Mouse (Mus musculus): Measurements from ENCODE around the gene Gm20721. TPM values are rescaled to one million over a fixed set of nuclear protein-coding genes. Genes with fewer than 3 reads are reported as not detected.
"Not testable (repeated sequence)": the region's sequence is repeated elsewhere in the genome, so short reads cannot be mapped to it uniquely, and the experiment has no call there.

Gene Gm20721
- polyA plus RNA-seq (2012; rRNA removed) = not detected in 2 replicates

- H3K4me3 ChIP-seq (replicated peaks; ENCODE audit: extremely low read depth, low read depth, low read length) = no peak within 1 kb of the TSS
- TF ChIP-seq POLR2A (IDR thresholded peaks at IDR 0.05; ENCODE audit: borderline replicate concordance, extremely low read depth, low read depth, low read length) (no peak), CTCF (IDR thresholded peaks at IDR 0.05; ENCODE audit: insufficient read depth, low read length) (no peak)
- DNase-seq = no peak
- 91% methylated on average over 5 of the region's 5 CpGs for WGBS
- peaks cover 22% of the 10 kb centered on the region for H3K4me1 ChIP-seq (ENCODE audit: control insufficient read depth, insufficient read depth, low read length)
Measured at GRCm38 (mm10) chr2:174346612-174346998, at the start of gene Gm20721. Gene Gm20721 (minus strand): TSS chr2:174346712.

DNA sequence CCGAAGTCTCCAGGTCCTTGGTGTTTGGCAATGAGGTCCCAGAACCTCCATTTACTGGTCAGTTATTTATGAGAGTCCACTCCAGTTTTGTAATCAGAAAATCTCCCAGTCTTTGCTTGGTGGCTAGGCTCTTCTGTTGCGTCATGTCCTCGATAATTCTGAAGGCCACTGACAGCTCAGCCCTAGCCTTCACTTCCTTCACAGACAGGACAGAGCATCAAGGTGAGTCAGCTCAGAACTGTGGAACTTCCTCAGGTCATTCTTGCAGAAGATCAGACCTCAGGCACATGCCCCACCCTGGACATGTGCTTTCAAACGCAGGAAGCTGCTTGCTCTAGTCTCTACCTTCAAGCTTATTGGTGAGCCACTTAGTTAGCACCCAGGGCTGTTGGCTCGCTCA lies 46.9 kb upstream of the Gm20721 start:
- Histone ChIP-seq H3K4me1 (ENCODE audit: control insufficient read depth, insufficient read depth, low read length) (no peaks in the 10 kb centered on the region), H3K4me3 (replicated peaks; ENCODE audit: extremely low read depth, low read depth, low read length) (no peak overlapping the region)
- no peak for DNase-seq
- WGBS = 67% methylated on average over 5 of the region's 5 CpGs
- no peak for TF ChIP-seq CTCF (IDR thresholded peaks at IDR 0.05; ENCODE audit: insufficient read depth, low read length)
- TF ChIP-seq POLR2A (IDR thresholded peaks at IDR 0.05; ENCODE audit: borderline replicate concordance, extremely low read depth, low read depth, low read length) = no peak

DNA sequence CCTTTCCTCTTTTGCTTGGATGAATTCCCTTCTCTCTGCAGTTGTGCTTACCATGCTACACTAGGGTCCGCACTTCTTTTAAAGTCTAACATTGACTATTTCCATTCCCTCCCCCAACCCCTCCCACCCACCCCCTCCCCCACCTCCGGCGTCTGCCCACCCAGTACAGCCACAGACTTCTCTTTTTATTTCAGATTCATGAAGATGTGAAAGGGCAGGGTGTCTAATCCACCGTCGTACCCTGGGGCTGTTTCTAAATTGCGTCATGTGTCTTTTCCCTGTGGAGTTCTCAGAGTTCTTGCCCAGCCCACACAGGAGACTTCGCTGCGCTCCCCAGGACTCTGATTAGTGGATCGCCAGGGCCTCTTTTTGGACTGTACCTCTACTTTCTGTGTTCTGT lies 46.0 kb upstream of the Gm20721 start:
- no peak for DNase-seq
- 78% methylated on average over 9 of the region's 9 CpGs for WGBS
- TF ChIP-seq CTCF (IDR thresholded peaks at IDR 0.05; ENCODE audit: insufficient read depth, low read length) (no peak), POLR2A (IDR thresholded peaks at IDR 0.05; ENCODE audit: borderline replicate concordance, extremely low read depth, low read depth, low read length) (no peak)
- Histone ChIP-seq H3K4me3 (replicated peaks; ENCODE audit: extremely low read depth, low read depth, low read length) (no peak overlapping the region), H3K4me1 (ENCODE audit: control insufficient read depth, insufficient read depth, low read length) (no peaks in the 10 kb centered on the region)

DNA sequence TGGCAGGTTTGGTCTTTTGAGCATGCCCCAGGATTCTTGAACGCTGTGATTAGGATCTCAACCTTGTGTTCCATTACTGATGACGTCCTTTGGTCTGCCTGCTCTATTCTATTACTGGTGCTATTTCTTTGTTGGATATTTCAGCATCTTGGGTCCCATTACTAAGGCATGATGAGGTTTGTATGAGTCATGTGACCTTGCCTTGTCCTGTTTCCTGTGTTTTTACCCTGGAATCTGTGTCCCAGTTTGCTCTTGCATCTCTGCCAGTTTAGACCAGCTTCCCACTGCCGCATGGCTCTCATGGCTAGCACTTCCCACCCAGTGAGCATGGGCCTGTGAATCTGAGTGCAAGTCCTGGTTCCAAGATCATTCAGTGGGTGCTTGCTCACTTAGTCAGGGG lies 45.4 kb upstream of the Gm20721 start:
- DNase-seq = no peak
- TF ChIP-seq POLR2A (IDR thresholded peaks at IDR 0.05; ENCODE audit: borderline replicate concordance, extremely low read depth, low read depth, low read length) (no peak), CTCF (IDR thresholded peaks at IDR 0.05; ENCODE audit: insufficient read depth, low read length) (no peak)
- H3K4me3 ChIP-seq (replicated peaks; ENCODE audit: extremely low read depth, low read depth, low read length) = no peak overlapping the region
- 85% methylated on average over 3 of the region's 3 CpGs for WGBS
- no peaks in the 10 kb centered on the region for H3K4me1 ChIP-seq (ENCODE audit: control insufficient read depth, insufficient read depth, low read length)

DNA sequence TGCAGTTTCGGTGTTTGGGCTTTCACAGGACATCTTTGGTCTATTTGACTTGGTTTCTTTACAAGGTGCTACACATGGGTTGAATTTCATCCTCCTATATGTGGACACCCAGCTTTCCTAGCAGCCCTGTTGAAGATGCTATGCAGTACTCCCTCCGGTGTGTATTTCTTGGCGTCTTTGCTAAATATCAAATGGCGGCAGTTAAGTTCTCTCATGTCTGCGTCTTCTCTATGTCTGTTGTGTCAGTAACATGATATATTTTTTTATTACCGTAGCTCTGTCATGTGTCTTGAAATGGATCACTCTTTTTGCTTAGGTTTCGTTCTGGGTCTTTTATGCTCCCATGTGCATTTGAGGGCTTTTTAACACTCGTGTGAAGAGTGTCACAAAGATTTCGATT lies 34.5 kb upstream of the Gm20721 start:
- no peak for DNase-seq
- Histone ChIP-seq H3K4me3 (replicated peaks; ENCODE audit: extremely low read depth, low read depth, low read length) (no peak overlapping the region), H3K4me1 (ENCODE audit: control insufficient read depth, insufficient read depth, low read length) (no peaks in the 10 kb centered on the region)
- TF ChIP-seq CTCF (IDR thresholded peaks at IDR 0.05; ENCODE audit: insufficient read depth, low read length) = no peak
- TF ChIP-seq POLR2A (IDR thresholded peaks at IDR 0.05; ENCODE audit: borderline replicate concordance, extremely low read depth, low read depth, low read length) = no peak
- WGBS = 90% methylated on average over 9 of the region's 9 CpGs

- Histone ChIP-seq H3K4me3 (replicated peaks; ENCODE audit: extremely low read depth, low read depth, low read length) (no peak overlapping the region), H3K4me1 (ENCODE audit: control insufficient read depth, insufficient read depth, low read length) (no peaks in the 10 kb centered on the region)
- 82% methylated on average over 10 of the region's 10 CpGs for WGBS
- no peak for TF ChIP-seq CTCF (IDR thresholded peaks at IDR 0.05; ENCODE audit: insufficient read depth, low read length)
- no peak for TF ChIP-seq POLR2A (IDR thresholded peaks at IDR 0.05; ENCODE audit: borderline replicate concordance, extremely low read depth, low read depth, low read length)
- no peak for DNase-seq
Measured at GRCm38 (mm10) chr2:174366571-174366970, 20.1 kb upstream of the Gm20721 start.

- TF ChIP-seq CTCF (IDR thresholded peaks at IDR 0.05; ENCODE audit: insufficient read depth, low read length) (no peak), POLR2A (IDR thresholded peaks at IDR 0.05; ENCODE audit: borderline replicate concordance, extremely low read depth, low read depth, low read length) (no peak)
- no peak for DNase-seq
- Histone ChIP-seq H3K4me3 (replicated peaks; ENCODE audit: extremely low read depth, low read depth, low read length) (no peak overlapping the region), H3K4me1 (ENCODE audit: control insufficient read depth, insufficient read depth, low read length) (no peaks in the 10 kb centered on the region)
- WGBS = 82% methylated on average over 4 of the region's 4 CpGs
Measured at GRCm38 (mm10) chr2:174359656-174360055, 13.1 kb upstream of the Gm20721 start.

DNA sequence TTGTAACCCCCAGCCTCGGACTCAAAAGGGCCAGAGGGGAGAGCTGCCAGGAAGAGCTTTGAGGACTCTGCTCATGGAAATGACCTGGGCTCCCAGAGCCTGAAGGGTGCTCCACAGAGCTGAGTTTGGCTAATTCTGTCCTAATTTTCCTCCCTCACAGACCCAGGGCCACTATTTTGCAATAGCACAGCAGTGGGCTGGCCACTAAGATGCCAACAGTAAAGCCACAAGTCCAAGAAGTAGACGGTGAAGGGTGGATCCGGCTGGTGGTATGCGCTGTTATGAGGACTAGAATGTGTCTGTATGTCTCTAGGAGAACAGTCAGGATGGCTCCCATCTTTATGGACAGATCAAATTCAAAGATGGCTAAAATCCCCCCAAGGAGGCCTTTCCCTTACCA lies 12.0 kb upstream of the Gm20721 start:
- WGBS = 85% methylated on average over 4 of the region's 4 CpGs
- TF ChIP-seq POLR2A (IDR thresholded peaks at IDR 0.05; ENCODE audit: borderline replicate concordance, extremely low read depth, low read depth, low read length) = no peak
- TF ChIP-seq CTCF (IDR thresholded peaks at IDR 0.05; ENCODE audit: insufficient read depth, low read length) = no peak
- H3K4me3 ChIP-seq (replicated peaks; ENCODE audit: extremely low read depth, low read depth, low read length) = no peak overlapping the region
- no peaks in the 10 kb centered on the region for H3K4me1 ChIP-seq (ENCODE audit: control insufficient read depth, insufficient read depth, low read length)
- DNase-seq = no peak

- WGBS = 95% methylated on average over 2 of the region's 2 CpGs
- H3K4me3 ChIP-seq (replicated peaks; ENCODE audit: extremely low read depth, low read depth, low read length); DNase-seq: not testable (repeated sequence)
- peaks cover 19% of the 10 kb centered on the region for H3K4me1 ChIP-seq (ENCODE audit: control insufficient read depth, insufficient read depth, low read length)
Measured at GRCm38 (mm10) chr2:174346999-174347668, 622 bp upstream of the Gm20721 start.

DNA sequence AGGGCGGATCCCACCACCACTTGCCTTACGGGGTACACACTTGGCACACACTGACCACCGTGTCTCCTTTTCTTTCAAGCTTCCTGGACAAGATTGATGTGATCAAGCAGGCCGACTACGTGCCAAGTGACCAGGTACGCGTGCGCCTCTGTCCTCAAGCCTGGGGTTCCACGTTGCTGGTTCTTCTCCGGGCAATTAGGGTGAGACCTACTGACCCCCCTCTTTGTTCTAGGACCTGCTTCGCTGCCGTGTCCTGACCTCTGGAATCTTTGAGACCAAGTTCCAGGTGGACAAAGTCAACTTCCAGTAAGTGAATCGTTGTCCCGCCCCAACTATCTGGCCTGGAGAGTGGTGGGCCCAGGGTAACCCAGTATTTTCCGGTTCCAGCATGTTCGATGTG lies 1.5 kb downstream of the Gm20721 start:
- H3K4me1 ChIP-seq (ENCODE audit: control insufficient read depth, insufficient read depth, low read length) = peaks cover 28% of the 10 kb centered on the region
- WGBS = 84% methylated on average over 16 of the region's 16 CpGs
- no peak overlapping the region for H3K4me3 ChIP-seq (replicated peaks; ENCODE audit: extremely low read depth, low read depth, low read length)
- no peak for TF ChIP-seq CTCF (IDR thresholded peaks at IDR 0.05; ENCODE audit: insufficient read depth, low read length)
- TF ChIP-seq POLR2A (IDR thresholded peaks at IDR 0.05; ENCODE audit: borderline replicate concordance, extremely low read depth, low read depth, low read length) = no peak
- no peak for DNase-seq
